Mouse (Mus musculus): Measurements from ENCODE around the gene Natd1.

Natd1 gene

GRCm38 (mm10) chr11:60914491-60914890 lies at the start of gene Natd1:
Gene Natd1 (minus strand): TSS chr11:60914750.
- DNase-seq = no peak

DNA sequence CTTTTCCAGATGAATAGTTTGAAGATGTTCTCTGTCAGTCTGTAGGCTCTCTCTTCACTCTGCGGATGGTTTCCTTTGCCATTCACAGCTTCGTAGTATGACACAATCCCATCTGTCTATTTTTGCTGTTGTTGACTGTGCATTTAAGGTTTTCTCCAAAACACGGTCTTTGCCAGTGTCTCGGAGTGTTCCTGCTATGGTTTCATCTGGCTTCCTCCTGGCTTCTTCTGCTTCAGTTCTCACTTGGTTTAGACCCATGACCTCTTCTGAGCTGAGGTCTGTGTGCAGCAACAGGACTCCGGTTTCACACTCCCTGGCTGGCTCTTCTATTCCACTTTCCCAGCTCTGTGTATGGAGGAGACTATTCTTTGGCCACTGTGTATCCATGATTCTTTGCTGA lies 48.2 kb upstream of the Natd1 start:
- no peak for DNase-seq

- DNase-seq = no peak
Measured at GRCm38 (mm10) chr11:60961176-60961575, 46.6 kb upstream of the Natd1 start.

GRCm38 (mm10) chr11:60958948-60959347 lies 44.4 kb upstream of the Natd1 start:
- DNase-seq = no peak

GRCm38 (mm10) chr11:60955621-60956383 lies 41.3 kb upstream of the Natd1 start:
- no peak for DNase-seq

GRCm38 (mm10) chr11:60954255-60955104 lies 39.9 kb upstream of the Natd1 start:
- DNase-seq = no peak

DNA sequence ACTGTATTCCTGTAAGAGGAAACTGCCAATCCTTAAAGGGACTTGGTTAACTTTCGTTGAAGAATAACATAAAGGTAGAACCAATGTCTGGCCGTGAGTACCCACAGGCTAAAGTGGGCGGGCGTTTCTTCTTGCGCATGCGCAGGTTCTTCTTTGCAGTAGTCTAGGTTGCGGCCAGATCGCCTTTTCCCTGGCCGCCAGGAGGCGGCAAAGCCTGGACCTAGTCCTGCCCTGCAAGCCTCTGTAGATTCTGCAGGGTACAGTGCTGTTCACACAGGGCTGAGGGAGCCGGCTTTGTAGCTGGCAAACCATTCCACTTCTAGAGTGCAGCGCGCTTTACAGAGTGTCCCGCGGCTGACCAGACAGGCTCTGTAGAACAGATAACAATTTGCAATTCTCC lies 39.3 kb upstream of the Natd1 start:
- peak; percentile 89 for DNase-seq

- no peak for DNase-seq
Measured at GRCm38 (mm10) chr11:60952986-60953385, 38.4 kb upstream of the Natd1 start.

GRCm38 (mm10) chr11:60952362-60952761 lies 37.8 kb upstream of the Natd1 start:
- DNase-seq = no peak

- DNase-seq = no peak
Measured at GRCm38 (mm10) chr11:60951896-60952295, 37.3 kb upstream of the Natd1 start.

DNA sequence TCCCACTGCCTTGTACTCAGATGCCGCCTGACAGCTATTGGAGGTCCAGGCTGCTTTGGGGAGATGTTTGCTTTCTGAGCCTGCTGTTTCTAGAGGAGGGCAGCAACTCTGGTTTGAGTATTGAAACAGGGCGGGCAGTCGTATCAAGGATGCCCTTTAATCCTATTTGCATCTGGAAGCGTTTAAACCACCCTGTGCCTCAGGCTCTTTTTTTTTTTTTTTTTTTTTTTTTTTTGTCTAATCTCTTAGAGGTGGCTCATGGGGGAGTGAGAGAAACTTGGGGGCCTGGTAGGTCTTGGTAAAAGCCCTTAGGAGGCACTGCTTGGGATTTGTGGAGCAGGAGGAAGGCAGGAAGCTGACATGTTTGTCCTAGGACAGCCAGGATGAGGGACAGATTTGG lies 30.5 kb upstream of the Natd1 start:
- no peak for DNase-seq

- DNase-seq = no peak
Measured at GRCm38 (mm10) chr11:60942263-60943015, 27.9 kb upstream of the Natd1 start.

DNA sequence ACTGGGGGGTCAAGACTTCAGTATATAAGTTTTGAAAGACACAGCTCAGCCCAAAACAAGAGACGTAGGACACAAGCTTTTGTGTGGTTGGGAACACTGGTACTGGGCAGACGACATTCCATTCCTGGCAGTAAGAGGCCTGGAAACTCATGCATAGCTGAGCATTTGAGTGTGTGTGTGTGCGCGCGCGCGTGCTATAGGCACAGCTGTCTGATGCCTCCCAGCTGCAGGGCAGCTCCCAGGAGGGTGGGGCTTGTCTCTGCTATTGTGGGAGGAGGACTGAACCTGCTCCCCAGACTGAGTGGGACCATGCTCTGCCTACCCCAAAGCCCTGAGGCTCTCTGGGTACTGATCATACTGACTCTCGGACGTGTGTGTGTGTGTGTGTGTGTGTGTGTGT lies 26.8 kb upstream of the Natd1 start:
- DNase-seq = no peak

GRCm38 (mm10) chr11:60940501-60940900 lies 26.0 kb upstream of the Natd1 start:
- no peak for DNase-seq

- no peak for DNase-seq
Measured at GRCm38 (mm10) chr11:60939487-60939886, 24.9 kb upstream of the Natd1 start.

DNA sequence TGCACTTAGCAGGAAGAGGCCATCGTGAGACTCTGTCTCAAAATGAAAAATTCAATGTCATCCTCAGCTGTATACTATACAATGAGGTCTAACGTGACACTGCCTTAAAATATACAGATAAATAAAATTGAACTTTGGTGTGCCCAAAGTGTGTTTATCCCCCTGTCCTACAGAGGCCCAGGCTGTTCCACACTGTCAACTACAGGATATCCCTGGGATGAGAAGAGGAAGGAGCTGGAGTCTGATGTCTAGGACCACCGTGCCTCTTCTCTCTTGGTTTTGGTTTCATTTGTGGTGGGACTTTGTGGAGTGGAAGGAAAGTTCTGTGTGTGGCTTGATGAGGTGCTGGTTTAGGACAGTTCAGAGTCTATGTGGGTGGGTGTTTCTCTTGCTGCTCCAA lies 23.1 kb upstream of the Natd1 start:
- DNase-seq = no peak

DNA sequence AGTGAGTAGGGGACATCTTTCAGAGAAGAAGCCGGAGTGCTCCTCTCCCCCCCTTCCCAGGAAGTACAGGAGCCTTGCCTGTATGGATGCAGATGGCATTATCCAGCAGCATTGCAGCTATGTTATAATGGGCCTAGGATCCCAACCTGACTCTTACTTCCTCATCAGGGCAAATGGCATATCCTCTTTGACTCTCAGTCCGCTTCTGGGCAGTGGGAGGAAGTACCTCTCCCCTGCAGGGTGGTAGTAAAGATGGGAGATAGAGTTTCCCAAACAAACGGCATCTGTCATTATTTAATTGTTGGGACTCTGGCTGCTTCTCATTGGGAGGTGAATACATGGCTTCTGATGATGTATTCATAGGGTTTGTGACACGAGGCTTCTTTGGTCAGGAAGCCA lies 21.4 kb upstream of the Natd1 start:
- no peak for DNase-seq

- peak; percentile 81 for DNase-seq
Measured at GRCm38 (mm10) chr11:60935326-60935974, 20.9 kb upstream of the Natd1 start.

DNA sequence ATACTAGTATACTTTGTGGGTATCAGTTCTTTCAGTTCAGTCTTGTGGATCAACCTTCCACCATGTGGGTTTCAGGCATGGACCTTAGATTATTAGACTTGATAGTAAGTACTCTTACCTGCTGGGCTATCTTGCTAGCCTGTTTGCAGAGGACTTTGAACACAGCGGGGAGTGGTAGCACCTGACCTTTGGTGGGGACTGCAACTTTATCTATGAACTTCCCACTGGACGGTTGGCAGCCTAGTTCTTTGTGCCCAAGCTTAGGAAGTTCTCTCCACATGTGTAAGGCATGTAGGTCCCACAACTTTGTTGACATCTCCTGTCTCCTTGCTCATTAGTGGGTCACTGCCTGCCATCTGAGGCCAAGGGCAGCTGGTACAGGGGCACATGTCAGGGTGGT lies 20.2 kb upstream of the Natd1 start:
- no peak for DNase-seq

GRCm38 (mm10) chr11:60933178-60933930 lies 18.8 kb upstream of the Natd1 start:
- no peak for DNase-seq

DNA sequence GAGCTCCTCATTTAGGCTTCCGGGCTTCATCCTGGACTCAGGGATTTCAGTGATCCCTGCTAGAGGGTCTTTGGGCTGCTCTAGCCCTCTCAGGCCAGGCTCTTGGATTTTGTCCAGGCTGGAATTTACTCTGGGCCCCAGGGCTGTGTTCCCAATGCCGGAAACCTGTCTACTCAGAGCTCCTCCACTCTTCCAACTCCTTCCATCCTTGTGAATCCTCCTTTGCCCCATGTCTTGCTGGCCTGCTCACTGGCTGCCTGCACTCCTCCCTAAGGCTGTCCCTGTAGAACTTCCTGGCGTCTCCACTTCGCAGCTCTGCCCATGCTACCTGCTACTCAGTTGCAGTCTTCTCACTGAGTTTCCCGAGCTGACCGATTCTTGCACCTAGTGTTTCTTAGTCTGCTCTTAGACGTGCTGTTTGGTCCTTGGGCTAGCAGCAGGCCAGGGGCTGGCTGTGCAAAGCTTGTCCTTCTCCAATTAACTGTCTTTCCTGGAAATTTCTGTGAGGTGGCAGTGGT lies 18.0 kb upstream of the Natd1 start:
- DNase-seq = no peak
